Mouse (Mus musculus): ENCODE measurements around the gene Acot1.
"Not testable (repeated sequence)": the region's sequence is repeated elsewhere in the genome, so short reads cannot be mapped to it uniquely, and the experiment has no call there.

GRCm38 (mm10) chr12:83999237-83999636, 10.1 kb upstream of the Acot1 start:
- not testable (repeated sequence) for TF ChIP-seq CTCF (IDR thresholded peaks at IDR 0.05; ENCODE audit: low read depth, low read length); POLR2A (IDR thresholded peaks at IDR 0.05; ENCODE audit: insufficient read depth, low read length); EP300 (IDR thresholded peaks at IDR 0.05; ENCODE audit: insufficient read depth, low read depth, low read length)
